Mouse (Mus musculus) small intestine, adult 2 months (tissue): ENCODE data around the gene Tns1. TPM values are rescaled to one million over a fixed set of nuclear protein-coding genes. Genes with fewer than 3 reads are reported as not detected.

Experiments
- H3K27ac ChIP-seq: fragments of 200-500 bp; 2 replicates; pipeline ENCODE4 v1.5.1; 2012; ENCODE audit warnings: low read depth, low read length, control low read depth, inconsistent platforms; ENCODE audit not compliant: insufficient read depth
- H3K27me3 ChIP-seq: fragments of 200-500 bp; 2 replicates; pipeline ENCODE4 v1.6.1; 2012; ENCODE audit warnings: mild to moderate bottlenecking, moderate library complexity, low read length, inconsistent platforms; ENCODE audit not compliant: control insufficient read depth, insufficient read depth
- H3K36me3 ChIP-seq: fragments of 200-500 bp; 2 replicates; pipeline ENCODE4 v1.6.1; 2012; ENCODE audit warnings: mild to moderate bottlenecking, low read length, control low read depth, inconsistent platforms; ENCODE audit not compliant: control insufficient read depth, insufficient read depth
- H3K4me1 ChIP-seq: fragments of 200-500 bp; 2 replicates; pipeline ENCODE4 v1.6.1; 2012; ENCODE audit warnings: low read length, inconsistent platforms, mixed read lengths; ENCODE audit not compliant: control insufficient read depth, insufficient read depth, insufficient read length
- H3K4me3 ChIP-seq: fragments of 200-500 bp; 2 replicates; pipeline ENCODE4 v1.5.1; 2012; ENCODE audit warnings: low read depth, mild to moderate bottlenecking, control low read depth, inconsistent platforms, low read length, moderate library complexity
- CTCF ChIP-seq: fragments of 200-500 bp; IDR thresholded peaks from 2 replicates; pipeline ENCODE4 v1.5.1; 2012; ENCODE audit warnings: low read depth, mild to moderate bottlenecking, control low read depth, inconsistent platforms, low read length, moderate library complexity, mixed read lengths; ENCODE audit not compliant: insufficient replicate concordance, insufficient read length; ENCODE audit errors: extremely low read depth
- POLR2A ChIP-seq: fragments of 200-500 bp; IDR thresholded peaks from 2 replicates; pipeline ENCODE4 v1.6.1; 2012; ENCODE audit warnings: low read depth, mild to moderate bottlenecking, control low read depth, inconsistent platforms, low read length, moderate library complexity
- WGBS: fragments of 180-500 bp; shearing (Covaris S2); methylation state at CpG from one replicate; pipeline ENCODE4 v1.1.7; 2018; 5-methylcytosine and 5-hydroxymethylcytosine counted together
- polyA plus RNA-seq: library from polyadenylated mRNA; depleted of rRNA; stranded (reverse); fragments of >200 nt; gene quantifications from 2 replicates; pipeline ENCODE4 v1.2.3, GENCODE M21; 2012

Tns1 gene
- polyA plus RNA-seq, 1 experiment: 79.6 TPM

DNA sequence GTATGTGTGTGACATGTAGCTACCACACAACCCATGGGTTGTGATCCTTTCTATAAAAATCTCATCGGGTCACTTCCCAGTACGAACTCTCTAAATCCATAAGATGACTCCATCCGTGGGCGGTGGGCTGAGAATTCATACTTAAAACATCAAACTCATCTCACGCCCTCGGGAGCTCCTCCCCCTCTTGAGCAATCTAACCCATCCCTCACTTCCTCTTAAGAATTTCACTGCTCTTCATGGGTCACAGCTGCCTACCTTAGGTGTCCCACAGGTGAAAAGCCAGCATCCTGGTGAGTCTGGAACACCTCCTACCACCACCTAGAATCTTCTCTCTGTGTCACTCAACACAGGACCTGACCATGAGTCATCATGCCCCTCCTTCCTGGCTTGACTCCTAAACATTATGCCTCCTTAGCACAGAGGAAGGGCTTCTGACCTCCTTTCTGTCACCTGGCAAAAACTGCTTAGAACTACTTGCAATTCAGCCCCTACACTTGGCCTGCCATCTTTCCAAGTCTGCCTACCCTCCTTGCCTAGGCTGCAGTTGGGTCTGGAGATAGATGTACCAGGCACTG is 31.3 kb upstream of the Tns1 start:
- no peaks in the 10 kb centered on the region for H3K36me3 ChIP-seq
- 72% methylated on average over 6 of the region's 6 CpGs for WGBS
- no peaks in the 10 kb centered on the region for H3K27me3 ChIP-seq
- TF ChIP-seq CTCF (no peak), POLR2A (no peak)
- no peaks in the 10 kb centered on the region for H3K4me1 ChIP-seq
- no peak overlapping the region for H3K4me3 ChIP-seq
- no peak overlapping the region for H3K27ac ChIP-seq

- WGBS: 51% methylated on average over 8 of the region's 8 CpGs
- TF ChIP-seq POLR2A (no peak), CTCF (no peak)
- H3K36me3 ChIP-seq: no peaks in the 10 kb centered on the region
- no peak within 1 kb of the TSS for H3K4me3 ChIP-seq
- no peak within 1 kb of the TSS for H3K27ac ChIP-seq
- no peaks in the 10 kb centered on the region for H3K27me3 ChIP-seq
- H3K4me1 ChIP-seq: no peaks in the 10 kb centered on the region
Measured at GRCm38 (mm10) chr1:74153461-74154184, 29.4 kb upstream of the Tns1 start, which contains the start of gene Cxcr2. Cxcr2 (plus strand) TSS chr1:74153989.

GRCm38 (mm10) chr1:74151091-74151490 is 26.8 kb upstream of the Tns1 start:
- WGBS: 37% methylated on average over 3 of the region's 3 CpGs
- no peak for TF ChIP-seq POLR2A
- TF ChIP-seq CTCF: no peak
- no peaks in the 10 kb centered on the region for H3K36me3 ChIP-seq

GRCm38 (mm10) chr1:74150101-74150500 is 25.9 kb upstream of the Tns1 start:
- no peak for TF ChIP-seq CTCF
- no peak for TF ChIP-seq POLR2A
- H3K27ac ChIP-seq: no peak overlapping the region
- H3K4me3 ChIP-seq: no peak overlapping the region
- WGBS: 72% methylated on average over 3 of the region's 3 CpGs
- H3K36me3 ChIP-seq: no peaks in the 10 kb centered on the region
- no peaks in the 10 kb centered on the region for H3K27me3 ChIP-seq
- H3K4me1 ChIP-seq: 0 out of 2 replicates have a peak, but pooled peaks cover 2% of the 10 kb centered on the region

More at GRCm38 (mm10) chr1:74151091-74151490, 26.8 kb upstream of the Tns1 start:
- Histone ChIP-seq H3K4me3 (no peak overlapping the region), H3K4me1 (0 out of 2 replicates have a peak, but pooled peaks cover 2% of the 10 kb centered on the region), H3K27ac (no peak overlapping the region), H3K27me3 (no peaks in the 10 kb centered on the region)

- Histone ChIP-seq H3K27me3 (no peaks in the 10 kb centered on the region), H3K27ac (no peak overlapping the region), H3K4me1 (0 out of 2 replicates have a peak, but pooled peaks cover 2% of the 10 kb centered on the region), H3K36me3 (no peaks in the 10 kb centered on the region), H3K4me3 (no peak overlapping the region)
- WGBS: 45% methylated on average over 6 of the region's 6 CpGs
- TF ChIP-seq POLR2A: no peak
- TF ChIP-seq CTCF: no peak
Measured at GRCm38 (mm10) chr1:74149106-74149885, 25.0 kb upstream of the Tns1 start.

GRCm38 (mm10) chr1:74141781-74142180 is 17.5 kb upstream of the Tns1 start:
- Histone ChIP-seq H3K27me3 (no peaks in the 10 kb centered on the region), H3K4me3 (no peak overlapping the region), H3K27ac (no peak overlapping the region), H3K4me1 (no peaks in the 10 kb centered on the region), H3K36me3 (no peaks in the 10 kb centered on the region)
- 81% methylated on average over 8 of the region's 8 CpGs for WGBS
- no peak for TF ChIP-seq POLR2A
- TF ChIP-seq CTCF: no peak

- WGBS: 50% methylated on average over 3 of the region's 3 CpGs
- no peaks in the 10 kb centered on the region for H3K36me3 ChIP-seq
- H3K27ac ChIP-seq: no peak overlapping the region
- no peaks in the 10 kb centered on the region for H3K27me3 ChIP-seq
- H3K4me1 ChIP-seq: no peaks in the 10 kb centered on the region
- peak; percentile 31; the same call in 1 of the 2 replicates for TF ChIP-seq CTCF
- TF ChIP-seq POLR2A: no peak
- no peak overlapping the region for H3K4me3 ChIP-seq
Measured at GRCm38 (mm10) chr1:74139415-74139814, 15.2 kb upstream of the Tns1 start.
